Mouse (Mus musculus) gastrocnemius, postnatal 4 days (tissue): ENCODE measurements around the gene Gm4881. TPM values are rescaled to one million over a fixed set of nuclear protein-coding genes. Genes with fewer than 3 reads are reported as not detected.
"Not testable (repeated sequence)": the region's sequence is repeated elsewhere in the genome, so short reads cannot be mapped to it uniquely, and the experiment has no call there.

ENCODE experiments used
- DNase-seq, 2 experiments: peaks; one replicate each; pipeline ENCODE4 v3.0.0; 2021 to 2022; ENCODE audit warnings: low spot score in 2 of 2, mixed read lengths in 2 of 2
- total RNA-seq, 2 experiments: library from RNA; stranded (reverse); gene quantifications; 2 replicates each; pipeline ENCODE4 v1.2.3; 2021

Gm4881 gene
- total RNA-seq, 2 experiments from 2014 or later: not detected

GRCm38 (mm10) chr7:24897224-24897623, 47.1 kb downstream of the Gm4881 start, which contains the start of gene Cd79a:
Gene Cd79a, plus strand, starts transcription at chr7:24897381.
- no peak for DNase-seq

- DNase-seq: no peak
Observed at GRCm38 (mm10) chr7:24896269-24896668, 48.0 kb downstream of the Gm4881 start.

GRCm38 (mm10) chr7:24895749-24896148, 48.5 kb downstream of the Gm4881 start:
- DNase-seq: not testable (repeated sequence)

GRCm38 (mm10) chr7:24892125-24892583, 52.1 kb downstream of the Gm4881 start:
- no peak for DNase-seq

- DNase-seq: no peak
Observed at GRCm38 (mm10) chr7:24891241-24892124, 52.8 kb downstream of the Gm4881 start.

- DNase-seq: peak in 1 of 2 experiments; percentile 58
Observed at GRCm38 (mm10) chr7:24890281-24891216, 53.7 kb downstream of the Gm4881 start.

GRCm38 (mm10) chr7:24889431-24890220, 54.7 kb downstream of the Gm4881 start:
- no peak for DNase-seq

GRCm38 (mm10) chr7:24887096-24887495, 57.2 kb downstream of the Gm4881 start:
- no peak for DNase-seq

- no peak for DNase-seq
Observed at GRCm38 (mm10) chr7:24886308-24886633, 58.0 kb downstream of the Gm4881 start.

GRCm38 (mm10) chr7:24885468-24886307, 58.6 kb downstream of the Gm4881 start:
- no peak for DNase-seq

- DNase-seq: no peak
Observed at GRCm38 (mm10) chr7:24884693-24885291, 59.5 kb downstream of the Gm4881 start.

GRCm38 (mm10) chr7:24883896-24884692, 60.2 kb downstream of the Gm4881 start, which contains the start of gene Rps19:
Gene Rps19, plus strand, starts transcription at chr7:24884371.
- peak; percentile 98 for DNase-seq

GRCm38 (mm10) chr7:24882416-24883199, 61.7 kb downstream of the Gm4881 start:
- no peak for DNase-seq

- no peak for DNase-seq
Observed at GRCm38 (mm10) chr7:24879620-24880019, 64.7 kb downstream of the Gm4881 start.

- DNase-seq: no peak
Observed at GRCm38 (mm10) chr7:24877588-24877987, 66.7 kb downstream of the Gm4881 start.
